7 mouse cellular contexts compared by ENCODE assay signal in the genomic region with DNA sequence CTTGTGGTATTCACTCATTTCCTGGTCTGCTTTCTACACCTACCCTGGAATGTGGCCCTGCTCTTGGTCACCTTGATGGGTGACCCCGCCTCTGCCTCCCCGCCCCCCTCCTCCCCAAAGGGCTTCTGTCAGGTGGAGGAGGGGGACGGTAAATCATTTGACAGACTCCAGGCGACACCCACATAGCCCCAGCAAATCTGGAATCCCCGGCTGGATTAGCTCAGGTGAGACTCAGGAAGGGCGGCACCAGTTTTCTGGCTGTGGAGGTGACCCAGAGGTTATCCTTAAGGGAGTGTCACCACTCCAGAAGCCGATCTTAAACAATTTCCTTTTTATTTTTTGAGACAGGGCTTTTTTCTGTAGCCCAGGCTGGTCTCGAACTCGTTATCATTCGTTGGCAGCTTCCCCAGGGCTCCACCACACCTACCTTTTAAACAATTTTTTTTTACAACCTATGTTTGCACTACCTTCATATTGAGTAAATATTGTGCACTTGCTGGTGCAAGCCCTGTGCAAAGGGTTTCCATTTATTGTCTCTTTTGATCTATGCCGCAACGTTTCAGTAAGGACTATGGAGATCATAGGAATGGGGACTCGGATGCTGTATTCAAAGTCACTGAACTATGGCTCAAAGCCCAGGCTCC. TPM values are rescaled to one million over a fixed set of nuclear protein-coding genes. Genes with fewer than 3 reads are reported as not detected.
DNase-seq lines count a peak whose midpoint lies in the region; ATAC-seq and TF ChIP-seq lines count a peak whose summit lies in the region.

No protein-coding gene starts in this region.

- H3K9ac ChIP-seq in forebrain, embryonic 11.5 days (ENCODE audit: low read length), result peak overlapping the region; percentile 91
- H3K9ac ChIP-seq in lung, postnatal 0 days (replicated peaks; ENCODE audit: low read depth), result 0 out of 2 replicates have a peak overlapping the region, but pooled peaks have one; percentile 93

- no peak for TF ChIP-seq CTCF in C2C12 (IDR thresholded peaks at IDR 0.05; ENCODE audit: control insufficient read depth, insufficient read depth, insufficient read length)
- no peak for TF ChIP-seq CTCF in lung, postnatal 0 days (IDR thresholded peaks at IDR 0.05)
- TF ChIP-seq CTCF in thymus, adult 2 months (IDR thresholded peaks at IDR 0.05; ENCODE audit: borderline replicate concordance, control insufficient read depth, extremely low read depth, insufficient read depth, low read length, poor library complexity), result no peak

- DNase-seq in CD4-positive, CD25-positive, alpha-beta regulatory T cell, adult 2 months (ENCODE audit: low read depth, low spot score), result peak; percentile 17
- no peak for DNase-seq in forebrain, embryonic 11.5 days (ENCODE audit: low spot score)
- peak; percentile 43 to 74 for DNase-seq in kidney, adult 8-10 months
- DNase-seq in lung, postnatal 0 days (ENCODE audit: low spot score), result no peak
- peak; percentile 5 for DNase-seq in thymus, adult 2 months
- DNase-seq in adrenal gland, postnatal 10 days, result no peak

- peaks cover 35% of the 10 kb centered on the region for H3K79me3 ChIP-seq in C2C12 (ENCODE audit: low read depth)

- H3K36me3 ChIP-seq in C2C12 (ENCODE audit: control insufficient read depth, insufficient read depth), result no peaks in the 10 kb centered on the region
- no peaks in the 10 kb centered on the region for H3K36me3 ChIP-seq in forebrain, embryonic 11.5 days (ENCODE audit: control insufficient read depth, insufficient read depth, low read length)
- H3K36me3 ChIP-seq in lung, postnatal 0 days (ENCODE audit: insufficient read depth, low read length), result no peaks in the 10 kb centered on the region
- H3K36me3 ChIP-seq in thymus, adult 2 months (ENCODE audit: control insufficient read depth, insufficient read depth, low read length), result no peaks in the 10 kb centered on the region

- peak overlapping the region; percentile 26 for H3K27ac ChIP-seq in forebrain, embryonic 11.5 days (ENCODE audit: low read depth, low read length)
- H3K27ac ChIP-seq in lung, postnatal 0 days (ENCODE audit: low read length), result peak overlapping the region; percentile 99
- H3K27ac ChIP-seq in thymus, adult 2 months (ENCODE audit: control insufficient read depth, insufficient read depth, low read length), result peak overlapping the region; percentile 1

- H3K4me1 ChIP-seq in forebrain, embryonic 11.5 days (replicated peaks; ENCODE audit: control insufficient read depth, insufficient read depth, low read length), result peaks cover 8% of the 10 kb centered on the region; the same call in 1 of the 2 replicates
- peaks cover 9% of the 10 kb centered on the region for H3K4me1 ChIP-seq in lung, postnatal 0 days (ENCODE audit: insufficient read depth, low read depth, low read length)
- H3K4me1 ChIP-seq in thymus, adult 2 months (replicated peaks; ENCODE audit: control insufficient read depth, insufficient read depth, low read length), result peaks cover 8% of the 10 kb centered on the region; the same call in 1 of the 2 replicates

- H3K9me3 ChIP-seq in forebrain, embryonic 11.5 days (ENCODE audit: control insufficient read depth, low read length), result no peaks in the 10 kb centered on the region
- no peaks in the 10 kb centered on the region for H3K9me3 ChIP-seq in lung, postnatal 0 days (ENCODE audit: low read length)

- H3ac ChIP-seq in C2C12 (ENCODE audit: control insufficient read depth, insufficient read length, low read depth), result peak overlapping the region; percentile 84

- TF ChIP-seq POLR2A in thymus, adult 2 months (IDR thresholded peaks at IDR 0.05; ENCODE audit: control insufficient read depth, extremely low read depth, insufficient read depth, low read length, poor library complexity), result no peak

- ATAC-seq in forebrain, embryonic 11.5 days (replicated peaks; ENCODE audit: low FRiP score), result peak; percentile 28; the same call in 1 of the 2 replicates
- no peak for ATAC-seq in lung, postnatal 0 days

- peak; percentile 30; the same call in 1 of the 2 replicates for TF ChIP-seq EP300 in lung, postnatal 0 days (IDR thresholded peaks at IDR 0.05)

- H3K4me2 ChIP-seq in forebrain, embryonic 11.5 days (ENCODE audit: low read depth, low read length, severe bottlenecking), result peak overlapping the region; percentile 59
- peak overlapping the region; percentile 72 for H3K4me2 ChIP-seq in lung, postnatal 0 days (replicated peaks; ENCODE audit: low read depth, low read length)

- 10% methylated on average over 13 of the region's 13 CpGs for WGBS in forebrain, embryonic 11.5 days
- 14% methylated on average over 13 of the region's 13 CpGs for WGBS in lung, postnatal 0 days
- 48% methylated on average over 13 of the region's 13 CpGs for WGBS in thymus, adult 2 months

- H3K4me3 ChIP-seq in C2C12 (ENCODE audit: insufficient read depth, poor library complexity, severe bottlenecking), result peak overlapping the region; percentile 92
- peak overlapping the region; percentile 85 for H3K4me3 ChIP-seq in forebrain, embryonic 11.5 days (ENCODE audit: low read depth, low read length)
- peak overlapping the region; percentile 89 for H3K4me3 ChIP-seq in lung, postnatal 0 days (ENCODE audit: low read depth, low read length)
- H3K4me3 ChIP-seq in thymus, adult 2 months (ENCODE audit: control insufficient read depth, insufficient read depth, low read length), result peak overlapping the region; percentile 46

- no peaks in the 10 kb centered on the region for H3K27me3 ChIP-seq in C2C12 (ENCODE audit: control insufficient read depth, insufficient read depth, insufficient read length)
- no peaks in the 10 kb centered on the region for H3K27me3 ChIP-seq in forebrain, embryonic 11.5 days (ENCODE audit: control insufficient read depth, insufficient read depth, low read length)
- no peaks in the 10 kb centered on the region for H3K27me3 ChIP-seq in lung, postnatal 0 days (replicated peaks; ENCODE audit: insufficient read depth, low read length)
- no peaks in the 10 kb centered on the region for H3K27me3 ChIP-seq in thymus, adult 2 months (ENCODE audit: control insufficient read depth, insufficient read depth, low read length)

- H3K79me2 ChIP-seq in C2C12 (ENCODE audit: control insufficient read depth, insufficient read depth), result peaks cover 42% of the 10 kb centered on the region

TF ChIP-seq in C2C12, 6 proteins besides CTCF, POLR2A, EP300 and RAD21:
- TF ChIP-seq MYOG (IDR thresholded peaks at IDR 0.05; ENCODE audit: control insufficient read depth, extremely low read depth, insufficient read length) (no peak), MAX (IDR thresholded peaks at IDR 0.05) (no peak)
TF ChIP-seq in C2C12: peak in this region for 0.

RNA-seq across cellular contexts. Expression of gene Slk, which starts 0.8 kb away (rescaled TPM):
- 10.7 TPM for polyA plus RNA-seq in C2C12 (2012; fragmentation: generic; extraction: Trizol)
- polyA plus RNA-seq in forebrain, embryonic 11.5 days (2014; fragmentation: Nextera tagmentation; extraction: Ambion mirVana), result 13.8 and 14.1 TPM in 2 replicates
- 14.6 and 17.2 TPM in 2 replicates for polyA plus RNA-seq in lung, postnatal 0 days (2015; fragmentation: Nextera tagmentation; extraction: Ambion mirVana)
- polyA plus RNA-seq in thymus, adult 2 months (2012; rRNA removed), result 11.5 and 12.2 TPM in 2 replicates
- 10 to 100 TPM; 41.4 to 51.7 TPM for total RNA-seq in adrenal gland, postnatal 10 days (2021)

RNA-seq across cellular contexts. Expression of gene Stn1, which starts 41.4 kb away (rescaled TPM):
- polyA plus RNA-seq in C2C12 (2012; fragmentation: generic; extraction: Trizol), result 50.7 TPM
- 54.0 and 54.9 TPM in 2 replicates for polyA plus RNA-seq in forebrain, embryonic 11.5 days (2014; fragmentation: Nextera tagmentation; extraction: Ambion mirVana)
- polyA plus RNA-seq in lung, postnatal 0 days (2015; fragmentation: Nextera tagmentation; extraction: Ambion mirVana), result 28.6 and 30.9 TPM in 2 replicates
- 24.2 and 24.8 TPM in 2 replicates for polyA plus RNA-seq in thymus, adult 2 months (2012; rRNA removed)
- 10 to 100 TPM; 13.1 to 18.7 TPM for total RNA-seq in adrenal gland, postnatal 10 days (2021)

Comparison
In these comparisons a context has a peak if more than half of its experiments do, and no peak if none do; other contexts are left out.
1. DNase-seq: peak in CD4-positive, CD25-positive, alpha-beta regulatory T cell, adult 2 months (single experiment), kidney, adult 8-10 months (2 of 2) and thymus, adult 2 months (single experiment); none in forebrain, embryonic 11.5 days (single experiment), lung, postnatal 0 days (single experiment) and adrenal gland, postnatal 10 days (single experiment).
2. H3K27ac ChIP-seq: peak in every context shown above with its lines; median percentile 99 in lung, postnatal 0 days; 26 in forebrain, embryonic 11.5 days; 1 in thymus, adult 2 months.
3. Peak in every context shown above with its lines, with median percentiles within 50 percentile points of each other: H3K4me3 ChIP-seq.